Mouse (Mus musculus) brain, embryonic 14.5 days (tissue): Measurements from ENCODE around the gene Nfic. TPM values are rescaled to one million over a fixed set of nuclear protein-coding genes. Genes with fewer than 3 reads are reported as not detected.
A peak's percentile ranks its signal among the peaks of the same experiment; 100 is the strongest.

Experiments
- DNase-seq: peaks from one replicate; pipeline ENCODE4 v3.0.0-alpha.2; 2011; ENCODE audit warnings: low read depth
- CTCF ChIP-seq: fragments of 200-500 bp; IDR thresholded peaks from 2 replicates; pipeline ENCODE4 v1.5.1; 2012; ENCODE audit warnings: inconsistent platforms, mild to moderate bottlenecking, moderate library complexity, borderline replicate concordance; ENCODE audit not compliant: insufficient read depth, insufficient read length; ENCODE audit errors: extremely low read depth
- POLR2A ChIP-seq: fragments of 200-500 bp; IDR thresholded peaks from 2 replicates; pipeline ENCODE4 v1.6.1; 2012; ENCODE audit warnings: mild to moderate bottlenecking, inconsistent platforms, borderline replicate concordance; ENCODE audit not compliant: poor library complexity, insufficient read depth, insufficient read length, severe bottlenecking; ENCODE audit errors: extremely low read depth
- polyA plus RNA-seq: library from polyadenylated mRNA; depleted of rRNA; stranded (reverse); fragments of >200 nt; gene quantifications from 2 replicates; pipeline ENCODE4 v1.2.3, GENCODE M21; 2012

The Nfic gene
- polyA plus RNA-seq, 1 experiment: 16.7 TPM

- TF ChIP-seq CTCF (peak; percentile 90), POLR2A (no peak)
- peak; percentile 72 for DNase-seq
These were observed 60.3 kb downstream of the Nfic start for GRCm38 (mm10) chr10:81395127-81395526.

GRCm38 (mm10) chr10:81393456-81394063, 61.9 kb downstream of the Nfic start:
- no peak for DNase-seq
- no peak for TF ChIP-seq CTCF
- TF ChIP-seq POLR2A: no peak

DNA sequence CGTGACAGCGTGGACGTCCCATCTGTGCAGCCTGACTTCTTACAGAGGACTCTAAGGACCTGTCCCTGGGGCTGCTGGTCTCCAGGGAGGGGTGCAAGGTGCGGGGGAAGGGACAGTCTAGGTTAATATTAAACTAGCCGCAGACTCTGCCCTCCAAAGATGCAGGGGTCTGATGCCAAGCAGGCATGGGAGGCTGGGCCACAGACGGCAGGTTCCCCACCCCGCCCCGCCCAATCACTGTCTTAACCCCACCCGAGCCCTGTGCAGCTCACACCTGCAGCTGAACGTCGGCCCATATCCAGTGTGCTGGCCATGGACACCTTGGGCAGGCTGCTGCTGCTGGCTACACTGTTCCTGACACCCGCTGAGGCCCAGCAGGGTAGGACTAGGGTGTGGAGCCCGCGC, 62.7 kb downstream of the Nfic start, which contains the start of gene Smim24:
Smim24 (plus strand) TSS at position 271 of the 405 bp plus-strand sequence.
- no peak for DNase-seq
- no peak for TF ChIP-seq CTCF
- TF ChIP-seq POLR2A: no peak

DNA sequence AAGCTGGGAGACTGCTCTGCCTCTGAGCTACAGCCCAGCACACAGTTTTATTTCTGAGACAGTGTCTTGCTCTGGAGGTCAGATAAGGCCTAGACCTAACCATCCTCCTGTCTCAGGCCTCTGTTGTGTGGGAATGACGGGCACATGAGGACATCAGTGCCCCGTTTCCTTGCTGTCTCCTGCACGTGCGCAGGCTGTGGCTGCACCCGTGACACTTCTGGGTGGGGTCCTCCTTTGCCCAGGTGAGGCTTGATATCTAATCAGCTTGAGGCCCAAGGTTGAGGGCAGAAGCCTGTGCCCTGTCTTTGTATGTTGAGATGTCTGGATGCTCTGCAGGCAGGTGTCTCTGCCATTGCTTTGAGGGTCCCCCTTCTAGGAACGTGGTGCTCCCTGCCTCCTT, 63.2 kb downstream of the Nfic start:
- DNase-seq: no peak
- TF ChIP-seq CTCF (no peak), POLR2A (no peak)

- TF ChIP-seq POLR2A (no peak), CTCF (no peak)
- no peak for DNase-seq
These were observed 64.8 kb downstream of the Nfic start for GRCm38 (mm10) chr10:81390678-81390965.

DNA sequence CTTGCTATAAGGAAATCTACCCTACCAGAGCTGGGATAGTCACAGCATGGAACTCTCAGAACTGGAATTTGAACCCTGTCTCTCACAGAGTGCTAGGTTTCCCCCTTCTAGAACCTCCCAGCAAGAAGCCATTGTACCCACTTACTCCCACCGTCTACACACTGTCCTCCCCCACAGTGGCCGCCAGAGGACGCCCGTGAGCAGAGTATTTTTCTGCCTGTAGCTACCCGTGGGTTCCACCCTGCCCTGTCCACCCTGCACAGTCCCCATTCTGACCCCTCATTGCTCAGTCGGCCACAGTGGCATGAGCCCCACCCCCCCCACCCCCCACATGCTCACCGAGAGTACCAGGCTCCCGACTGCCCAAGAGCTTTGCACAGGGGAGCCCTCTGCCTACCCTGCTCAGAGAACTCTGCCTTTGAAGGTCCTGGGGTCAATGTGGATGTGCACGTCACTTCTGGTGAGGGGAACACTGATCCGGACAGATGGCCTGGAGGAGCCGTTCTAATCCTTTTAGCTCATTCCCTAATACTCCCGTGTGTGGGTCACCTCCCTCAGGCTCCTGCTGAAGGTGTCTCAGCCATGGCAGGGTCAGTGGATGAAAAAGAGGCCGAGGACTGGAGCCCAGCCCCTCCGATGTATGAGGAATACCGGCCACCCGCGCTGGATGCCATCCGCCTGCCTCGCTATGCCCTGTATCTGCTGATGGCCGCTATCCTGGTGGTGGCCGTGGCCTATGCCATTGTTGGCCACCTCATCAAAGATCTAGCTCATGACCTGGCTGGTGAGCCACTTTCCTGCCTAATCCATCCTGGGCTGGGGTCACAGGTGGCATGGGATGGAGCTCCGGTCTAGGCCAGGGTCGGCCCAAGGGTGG, 65.4 kb downstream of the Nfic start:
- peak; percentile 96 for TF ChIP-seq CTCF
- no peak for TF ChIP-seq POLR2A
- DNase-seq: peak; percentile 67

- no peak for TF ChIP-seq CTCF
- no peak for TF ChIP-seq POLR2A
- DNase-seq: no peak
These were observed 66.1 kb downstream of the Nfic start for GRCm38 (mm10) chr10:81389373-81389772.

DNA sequence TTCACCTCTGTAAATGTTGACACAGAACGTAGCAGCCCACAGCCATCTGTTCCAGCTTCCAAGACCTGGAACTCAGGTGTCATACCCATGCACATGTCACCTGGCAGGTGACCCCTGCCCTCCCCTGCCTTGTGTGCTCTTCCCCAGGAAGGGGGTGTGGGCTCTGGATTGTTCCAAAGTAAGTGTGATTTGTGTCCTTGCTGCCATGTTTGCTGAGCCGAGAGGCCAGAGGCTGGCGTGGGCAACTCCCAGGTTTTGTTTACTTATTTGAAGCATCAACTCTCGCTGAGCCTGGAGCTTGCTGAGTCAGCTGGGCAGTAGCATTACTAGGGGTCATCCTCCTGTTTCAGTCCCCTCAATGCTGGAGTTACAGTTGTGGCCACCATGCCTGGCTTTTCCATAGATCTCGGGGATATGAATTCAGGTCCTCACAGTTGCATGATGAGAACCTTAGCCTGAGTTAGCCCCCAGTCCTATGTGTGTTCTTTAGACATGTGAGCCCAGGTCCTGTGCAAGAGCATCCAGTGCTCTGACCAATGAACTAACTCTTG, 66.9 kb downstream of the Nfic start, which contains the start of gene Gm48552:
Gm48552 (plus strand) TSS at position 501 of the 551 bp plus-strand sequence.
- DNase-seq: no peak

DNA sequence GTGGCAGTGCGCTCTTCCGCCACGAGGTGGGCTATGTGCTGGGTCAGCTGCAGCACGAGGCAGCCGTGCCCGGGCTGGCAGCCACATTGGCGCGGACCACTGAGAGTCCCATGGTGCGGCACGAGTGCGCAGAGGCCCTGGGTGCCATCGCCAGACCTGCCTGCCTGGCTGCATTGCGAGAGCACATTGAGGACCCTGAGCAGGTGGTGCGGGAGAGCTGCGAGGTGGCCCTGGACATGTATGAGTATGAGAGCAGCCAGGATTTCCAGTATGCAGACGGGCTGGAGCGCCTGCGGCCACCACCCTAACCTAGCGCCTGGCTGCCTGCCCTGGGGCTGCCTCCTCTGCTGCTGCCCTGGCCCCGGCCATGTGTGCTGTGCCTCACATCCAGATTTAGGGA, 67.7 kb downstream of the Nfic start:
- TF ChIP-seq CTCF (no peak), POLR2A (no peak)
- no peak for DNase-seq

More for the DNA sequence above, 66.9 kb downstream of the Nfic start, which contains the start of gene Gm48552:
- TF ChIP-seq POLR2A (no peak), CTCF (no peak)

DNA sequence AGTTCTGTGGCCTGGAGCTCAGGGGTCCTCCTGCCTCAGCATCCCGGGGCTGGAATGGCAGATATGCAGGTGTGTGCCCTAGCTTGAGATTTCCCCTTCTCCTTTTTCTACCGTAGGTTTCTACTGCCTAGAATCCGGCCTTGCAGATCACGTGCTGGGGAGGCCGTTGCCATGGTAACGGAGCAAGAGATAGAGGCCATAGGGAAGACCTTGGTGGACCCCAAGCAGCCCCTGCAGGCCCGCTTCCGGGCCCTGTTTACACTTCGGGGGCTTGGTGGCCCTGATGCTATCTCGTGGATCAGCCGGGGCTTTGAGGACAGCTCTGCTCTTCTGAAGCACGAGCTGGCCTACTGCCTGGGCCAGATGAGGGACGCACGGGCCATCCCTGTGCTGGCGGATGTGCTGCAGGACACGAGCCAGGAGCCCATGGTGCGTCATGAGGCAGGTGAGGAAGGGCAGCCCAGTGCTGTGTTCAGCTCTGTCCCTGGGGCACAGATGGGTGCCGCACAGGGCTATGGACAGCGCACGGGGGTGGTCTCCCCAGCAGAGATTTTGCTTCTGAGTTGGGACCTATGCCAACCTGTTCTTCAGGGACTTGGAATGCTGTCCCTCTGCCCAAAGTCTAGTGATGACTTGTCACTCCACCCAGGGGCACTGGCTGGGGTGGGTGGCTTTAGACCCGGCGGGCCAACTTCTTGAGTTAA, 69.7 kb downstream of the Nfic start:
- no peak for TF ChIP-seq CTCF
- TF ChIP-seq POLR2A: no peak
- no peak for DNase-seq

DNA sequence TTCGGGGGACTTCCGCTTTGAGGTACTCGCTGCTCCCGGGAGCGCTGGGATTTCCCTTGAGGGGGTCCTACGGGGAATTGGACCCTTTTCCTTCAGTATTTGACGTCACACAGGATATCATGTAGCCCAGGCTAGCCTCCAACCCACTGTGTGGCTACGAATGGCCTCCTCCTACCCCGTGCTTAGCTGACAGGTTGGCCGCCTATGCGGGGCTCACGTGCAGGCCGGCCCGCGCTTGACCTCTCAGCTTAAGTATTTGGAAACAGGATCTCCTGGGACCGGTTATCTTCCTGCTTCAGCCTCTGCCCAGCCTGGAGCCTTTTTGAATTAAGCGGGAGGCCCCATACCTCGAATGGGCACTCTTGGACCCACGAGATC, 70.8 kb downstream of the Nfic start:
- no peak for DNase-seq
- TF ChIP-seq CTCF (no peak), POLR2A (no peak)

DNA sequence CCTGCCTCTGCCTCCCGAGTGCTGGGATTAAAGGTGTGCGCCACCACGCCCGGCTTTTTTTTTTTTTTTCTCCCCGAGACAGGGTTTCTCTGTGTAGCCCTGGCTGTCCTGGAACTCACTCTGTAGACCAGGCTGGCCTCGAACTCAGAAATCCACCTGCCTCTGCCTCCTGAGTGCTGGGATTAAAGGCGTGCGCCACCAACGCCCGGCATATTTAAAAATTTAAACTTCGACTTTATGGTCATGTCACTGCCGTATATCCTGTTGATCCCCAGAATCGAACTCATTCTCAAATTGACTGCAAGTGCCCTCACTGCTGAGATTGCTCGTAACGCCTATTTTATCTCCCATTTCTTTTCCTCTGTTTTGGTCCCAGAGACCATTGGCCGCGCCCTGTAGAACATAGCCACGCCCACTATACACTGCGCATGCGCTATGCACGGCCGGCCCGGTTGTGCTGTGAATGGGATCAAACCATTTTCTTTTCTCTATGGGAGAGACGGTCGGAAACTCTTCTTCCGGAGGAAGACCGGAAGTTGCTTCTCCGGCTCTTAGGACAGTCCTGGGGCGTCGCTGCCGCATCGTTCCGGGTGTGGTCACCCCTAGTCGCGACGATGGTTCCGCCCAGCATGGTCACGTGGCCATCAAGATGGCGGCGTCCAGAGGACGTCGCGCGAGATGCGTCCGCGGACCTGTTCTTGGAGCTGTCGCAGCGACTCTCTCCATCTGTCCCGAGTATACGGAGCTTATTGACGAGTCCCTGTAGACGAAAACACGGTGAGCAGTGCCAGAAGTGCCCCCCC, 71.4 kb downstream of the Nfic start, which contains the start of the genes Dohh and Gm48551:
Dohh (plus strand) TSS at position 627 of the 803 bp plus-strand sequence.
Gm48551 (plus strand) TSS at position 665 of the 803 bp plus-strand sequence.
- DNase-seq: peak; percentile 100
- TF ChIP-seq POLR2A: peak; percentile 67; the same call in 1 of the 2 replicates
- no peak for TF ChIP-seq CTCF
